Mouse (Mus musculus) adrenal gland (tissue): Measurements from ENCODE around the gene Cmip.

Experiments used
- intact Hi-C: fragments of 180-260 bp; cut with DNase I; formaldehyde crosslinking; loops from one replicate; pipeline ENCODE4 v1.15.1; 2025

Gene Cmip

DNA sequence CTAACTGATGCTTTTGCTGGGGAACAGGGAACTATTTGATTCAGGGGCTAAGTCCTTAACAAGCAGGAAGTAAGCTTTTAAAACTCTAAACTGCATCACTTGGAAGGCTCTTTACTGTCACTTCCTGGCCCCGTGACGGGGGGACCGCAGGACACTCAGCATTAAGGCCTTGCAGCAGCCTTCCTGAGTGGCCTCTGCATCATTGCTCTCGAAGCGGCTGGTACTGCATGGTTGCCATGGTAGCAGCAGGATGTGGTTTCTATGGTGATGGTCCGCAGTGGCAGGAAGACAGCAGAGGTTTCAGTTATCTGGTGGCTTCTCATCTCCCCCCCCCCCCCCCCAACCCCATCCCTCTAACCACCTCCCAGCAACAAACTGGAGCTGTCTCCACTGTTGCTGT is 65.2 kb downstream of the Cmip start:
- intact Hi-C loops, result no loop called here

DNA sequence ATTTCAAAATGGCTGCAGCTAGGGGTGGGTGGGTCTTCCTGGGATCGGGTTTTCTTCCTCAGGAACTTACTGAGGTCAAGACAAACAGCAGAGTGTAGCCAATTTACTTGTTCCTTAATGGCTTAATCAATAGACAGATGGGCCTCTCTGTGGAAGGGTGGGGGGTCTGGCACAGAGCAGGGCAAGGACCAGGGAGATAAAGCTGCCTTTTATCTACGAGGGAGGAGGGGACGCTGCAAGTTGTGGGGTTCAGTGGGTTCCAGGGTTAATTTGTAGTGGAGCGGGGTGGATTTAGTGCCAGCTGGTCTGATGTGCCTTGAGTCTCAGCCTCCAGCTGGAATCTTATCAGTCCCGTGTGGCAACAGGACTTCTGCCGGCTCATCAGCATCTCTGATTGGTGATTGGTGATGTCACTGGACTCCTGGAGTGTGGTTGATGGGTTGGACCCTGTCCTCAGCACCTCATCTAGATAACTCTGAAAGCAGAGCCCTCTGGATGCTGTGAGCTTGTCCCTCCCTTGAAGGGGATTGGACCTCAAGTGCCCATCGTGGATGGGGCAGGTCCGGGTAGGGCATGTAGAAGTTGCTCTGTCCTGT is 65.9 kb downstream of the Cmip start:
- intact Hi-C loops, result no loop called here

DNA sequence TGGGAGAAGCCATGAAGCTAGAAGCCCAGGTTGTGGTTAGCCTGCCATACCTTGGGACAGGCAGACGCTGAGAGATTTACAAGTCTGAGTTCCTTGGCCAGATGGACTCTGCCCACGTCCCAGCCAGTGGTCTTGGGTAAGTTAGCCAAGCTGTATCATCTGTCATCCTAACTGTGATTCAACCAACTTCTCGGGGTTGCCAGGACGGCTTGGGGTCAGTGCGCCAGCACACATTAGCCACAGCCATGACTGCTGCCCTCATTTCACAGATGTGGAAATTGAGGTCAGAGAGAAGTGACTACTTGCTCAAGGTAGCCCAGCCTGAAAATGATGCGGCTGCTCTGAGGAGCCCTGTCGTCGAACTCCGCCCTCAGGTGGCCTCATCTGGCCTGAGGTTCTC is 68.0 kb downstream of the Cmip start:
- intact Hi-C loops, result no loop called here

DNA sequence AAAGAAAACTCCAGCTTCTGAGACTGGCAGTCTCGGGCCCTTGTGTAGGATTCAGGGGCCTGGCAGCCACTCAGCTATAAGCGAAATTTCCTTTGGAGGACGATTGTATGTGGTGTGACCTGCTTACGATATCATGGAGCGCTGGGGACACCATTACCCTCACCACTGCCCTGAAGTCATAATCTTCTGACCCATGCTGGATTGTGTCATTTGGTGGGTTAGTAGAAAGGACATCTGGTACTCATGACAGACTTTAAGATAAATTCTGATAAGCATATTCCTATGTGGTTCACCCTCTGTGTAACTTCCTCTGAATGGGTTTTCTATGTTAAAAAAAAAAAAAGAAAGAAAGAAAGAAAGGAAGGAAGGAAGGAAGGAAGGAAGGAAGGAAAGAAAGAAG is 69.9 kb downstream of the Cmip start:
- intact Hi-C loops, result no loop called here

DNA sequence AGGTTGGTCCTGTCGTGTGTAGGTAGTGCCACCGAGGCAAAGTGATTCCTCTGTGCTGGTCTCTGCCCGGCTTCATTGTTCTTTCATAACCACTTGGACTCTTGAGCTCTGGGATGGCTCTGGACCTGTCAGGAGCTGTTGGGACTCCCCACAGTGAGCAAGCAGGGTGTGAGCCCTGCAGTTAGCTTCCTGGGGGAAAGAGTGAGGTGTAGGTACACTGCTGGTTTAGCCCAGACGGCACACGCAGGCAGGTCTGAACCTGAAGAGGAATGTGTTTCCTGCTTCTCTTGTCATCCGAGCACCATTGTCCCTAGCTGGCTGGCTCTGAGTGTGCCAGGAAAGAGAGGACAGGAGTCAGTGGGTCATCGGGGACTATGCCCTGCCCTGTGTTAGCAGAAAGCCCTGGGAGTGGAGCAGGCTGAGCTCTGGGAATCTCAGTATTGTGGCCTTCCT is 70.5 kb downstream of the Cmip start:
- intact Hi-C loops, result no loop called here

DNA sequence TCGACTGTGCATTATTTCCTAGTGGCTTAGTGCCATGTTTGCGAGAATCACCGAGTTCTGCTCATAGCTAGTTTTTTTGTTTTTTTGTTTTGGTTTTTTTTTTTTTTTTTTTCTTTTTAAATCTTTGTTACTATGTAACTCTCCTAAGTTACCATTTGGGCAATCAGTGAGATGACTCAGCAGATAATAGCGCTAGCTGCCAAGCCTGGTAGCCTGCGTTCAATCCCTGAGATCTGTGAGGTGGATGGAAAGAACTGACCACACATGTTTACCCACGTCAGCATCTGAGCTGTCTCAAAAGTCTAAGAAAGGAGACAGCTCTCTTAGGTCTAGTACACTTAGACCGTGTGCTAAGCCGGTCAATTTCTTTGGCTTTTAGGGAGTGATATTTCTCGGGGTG is 71.9 kb downstream of the Cmip start:
- intact Hi-C loops, result no loop called here

DNA sequence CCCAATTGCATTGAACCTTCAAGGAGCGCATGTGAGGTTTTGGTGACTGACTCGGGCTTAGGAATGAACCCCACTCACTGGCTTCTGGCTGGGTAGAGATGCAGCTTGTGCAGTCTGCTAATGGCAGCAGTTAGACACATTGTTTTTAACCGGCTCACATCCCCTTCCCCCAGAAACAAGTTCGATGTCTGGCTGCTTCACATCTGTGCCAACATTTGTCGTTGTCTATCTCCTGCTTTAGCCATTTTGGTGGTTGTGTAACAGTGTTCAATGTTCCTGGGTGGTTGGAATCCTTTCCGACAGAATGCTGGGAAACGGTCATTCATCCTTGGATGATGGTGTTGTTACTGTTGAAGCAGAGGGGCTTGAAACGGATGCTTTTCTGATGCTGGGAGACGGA is 72.3 kb downstream of the Cmip start:
- intact Hi-C loops, result no loop called here

DNA sequence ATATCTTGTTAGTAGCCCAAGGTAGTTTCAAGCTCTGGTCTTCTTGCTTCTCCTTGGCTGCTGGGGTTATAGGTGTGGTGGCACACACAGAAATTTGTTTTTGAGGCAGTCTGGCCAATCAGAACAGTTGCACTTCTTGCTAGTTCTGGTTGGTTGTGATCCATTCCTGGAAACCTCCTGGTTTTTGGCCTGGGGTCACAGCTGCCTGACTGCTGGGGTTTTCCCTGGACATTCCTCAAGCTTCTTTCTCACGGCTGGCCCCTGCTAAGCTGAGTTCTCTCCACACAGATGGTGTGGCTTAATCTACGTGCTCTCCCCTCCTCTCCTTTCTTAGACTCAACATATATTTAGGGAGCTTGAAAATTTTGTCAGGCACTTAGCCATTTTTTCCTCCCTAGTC is 73.0 kb downstream of the Cmip start:
- intact Hi-C loops, result no loop called here

DNA sequence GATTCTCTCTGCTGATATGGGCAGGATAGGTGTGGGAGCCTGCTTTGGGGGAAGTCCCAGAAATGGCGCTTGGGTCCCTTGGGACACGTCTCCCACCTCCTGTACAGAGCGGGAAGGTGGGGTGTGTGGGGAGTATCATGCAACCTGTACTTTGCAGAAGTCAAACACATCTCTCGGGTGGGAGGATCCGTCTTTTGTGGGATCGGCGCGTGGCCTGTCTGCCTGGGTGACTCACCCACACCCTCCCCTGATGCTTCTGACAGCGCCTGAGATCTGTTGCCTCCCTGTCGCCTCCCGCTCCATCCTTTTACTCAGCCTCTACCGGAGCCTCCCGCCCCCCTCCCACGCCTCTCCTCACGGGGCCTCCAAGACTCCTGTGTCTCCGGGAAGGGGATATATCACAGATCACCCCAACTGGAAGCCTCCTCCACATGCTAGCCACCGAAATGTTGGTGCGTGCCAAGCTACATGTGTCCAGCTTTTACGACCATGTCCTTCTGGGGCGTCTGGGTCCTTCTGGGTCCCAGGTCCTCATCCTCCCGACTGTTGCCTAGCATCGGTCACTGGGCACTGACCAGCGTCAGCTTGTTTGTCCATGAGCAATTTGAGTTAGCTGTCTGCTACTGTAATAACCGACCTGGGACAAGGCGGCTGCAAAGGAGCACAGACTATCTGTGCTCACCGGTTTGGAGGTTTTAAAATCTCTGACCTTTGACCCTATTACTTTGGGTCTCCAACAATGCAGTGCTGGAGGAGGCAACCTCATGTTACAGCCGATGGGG is 75.6 kb downstream of the Cmip start:
- intact Hi-C loops, result no loop called here

DNA sequence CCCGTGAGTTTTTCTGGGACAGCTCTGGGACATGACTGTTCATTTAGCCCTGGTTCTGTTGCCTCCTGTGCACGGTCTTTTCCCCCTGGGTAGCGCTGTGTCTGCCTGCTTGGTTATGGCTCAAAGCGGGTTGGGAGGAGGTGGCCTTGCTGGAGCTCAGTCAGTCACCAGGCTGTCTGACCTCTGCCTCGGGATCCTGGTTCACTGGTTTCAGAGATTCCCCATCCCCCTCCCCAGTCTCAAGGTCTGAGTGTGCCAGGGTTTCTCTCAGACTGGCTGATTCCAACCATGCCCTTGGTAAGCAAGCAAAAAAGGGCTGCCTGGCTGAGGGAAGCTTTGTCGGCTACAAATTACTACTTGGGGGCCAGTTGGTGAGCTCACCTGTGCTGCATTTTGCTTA is 76.8 kb downstream of the Cmip start:
- intact Hi-C loops, result no loop called here

DNA sequence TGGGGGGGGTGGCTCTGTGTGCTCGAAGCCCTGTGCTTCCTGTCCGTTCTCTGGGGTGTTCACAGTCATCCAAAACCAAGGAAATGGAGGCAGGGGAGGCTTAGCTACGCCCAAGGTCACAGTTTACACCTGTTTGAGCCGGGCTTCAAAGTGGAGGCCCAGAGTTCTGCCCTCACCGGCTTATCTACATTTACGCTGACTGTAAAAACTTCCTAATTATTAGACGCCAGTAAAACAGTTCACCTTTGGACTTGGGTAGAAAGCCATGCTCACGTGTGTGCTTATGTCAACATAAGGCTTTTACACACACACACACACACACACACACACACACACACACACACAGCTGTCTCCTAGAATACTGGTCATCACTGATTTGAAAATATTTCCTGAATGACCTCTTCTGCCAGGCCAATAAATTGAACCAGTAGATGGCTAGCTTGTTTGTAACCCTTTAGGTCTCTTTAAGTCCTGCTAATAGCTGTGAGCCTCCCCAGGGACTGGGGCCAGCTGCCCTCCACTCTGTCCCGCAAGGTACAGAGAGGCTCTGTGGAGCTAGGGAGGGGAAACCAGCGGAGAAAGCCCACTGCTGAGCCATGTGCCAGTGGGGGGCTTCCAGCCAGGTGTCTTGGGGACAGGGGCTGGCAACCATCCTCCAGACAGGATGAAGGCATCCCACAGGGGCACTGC is 77.3 kb downstream of the Cmip start:
- intact Hi-C loops, result no loop called here

DNA sequence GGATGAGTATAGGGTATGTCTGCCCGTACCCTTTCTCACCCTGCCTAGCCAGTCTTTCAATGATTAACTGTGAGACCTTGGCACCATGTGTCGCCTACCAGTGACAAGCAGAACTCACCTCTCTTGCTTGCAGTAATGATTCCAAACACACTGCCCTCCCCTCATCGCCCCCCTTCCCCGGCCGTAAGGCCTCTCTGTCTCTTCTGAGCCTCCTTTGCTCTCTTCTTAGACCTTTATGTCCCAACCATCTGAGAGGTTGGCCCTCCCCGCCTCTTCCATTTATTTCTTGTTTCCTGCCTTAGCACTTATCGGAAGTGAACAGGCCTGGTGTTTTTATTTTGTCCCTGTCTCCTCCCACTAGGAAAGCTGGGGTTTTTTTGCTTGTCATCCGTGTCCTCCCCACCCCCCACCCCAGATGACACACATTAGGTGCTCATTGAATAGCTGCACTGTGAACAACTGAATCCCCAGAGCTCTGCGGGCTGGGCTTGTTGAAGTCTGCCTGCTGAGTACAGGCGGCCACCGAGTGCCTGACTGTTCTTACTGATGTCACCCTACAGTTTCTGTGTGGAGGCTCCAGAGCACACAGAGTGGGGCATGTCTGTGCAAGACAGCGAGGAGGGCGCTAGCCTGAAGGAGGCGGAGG is 78.0 kb downstream of the Cmip start:
- intact Hi-C loops, result no loop called here

DNA sequence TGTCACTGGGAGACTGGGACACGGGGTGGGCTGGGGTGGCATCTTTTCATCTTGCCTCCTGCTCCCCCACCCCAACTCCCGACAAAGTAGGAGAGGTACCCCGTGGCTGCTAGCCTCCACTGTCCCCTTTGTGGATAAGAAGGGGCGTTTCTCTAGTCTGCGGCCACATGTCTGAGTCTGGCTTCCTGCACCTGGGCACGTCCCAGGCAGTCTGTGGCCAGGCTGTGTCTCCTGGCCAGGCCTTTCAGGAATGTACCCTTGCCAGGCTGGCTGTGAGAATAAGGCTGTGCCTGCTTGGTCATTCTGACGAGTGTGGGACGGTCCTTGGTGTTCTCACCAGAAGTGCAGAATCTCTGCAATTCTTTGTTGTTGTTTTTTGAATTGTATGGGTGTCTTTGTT is 78.6 kb downstream of the Cmip start:
- intact Hi-C loops, result no loop called here

DNA sequence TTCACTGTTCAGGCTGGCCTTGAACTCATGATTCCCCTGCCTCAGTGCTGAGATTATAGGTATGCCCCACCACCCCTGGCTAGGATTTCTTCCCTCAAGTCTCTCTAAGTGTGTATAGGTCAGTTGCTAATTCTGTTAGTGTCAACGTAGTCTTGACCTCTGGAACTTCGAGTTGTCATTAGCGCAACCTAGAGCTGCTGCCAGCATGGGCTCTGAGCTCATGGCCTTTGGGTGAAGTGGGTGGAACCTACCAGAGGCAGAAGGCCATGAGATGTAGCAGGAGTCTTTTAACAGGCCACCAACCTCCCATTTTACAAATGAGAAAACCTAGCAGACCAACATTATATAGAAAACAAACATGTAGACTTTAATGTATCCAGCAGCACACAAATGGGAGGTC is 80.3 kb downstream of the Cmip start:
- intact Hi-C loops, result no loop called here

DNA sequence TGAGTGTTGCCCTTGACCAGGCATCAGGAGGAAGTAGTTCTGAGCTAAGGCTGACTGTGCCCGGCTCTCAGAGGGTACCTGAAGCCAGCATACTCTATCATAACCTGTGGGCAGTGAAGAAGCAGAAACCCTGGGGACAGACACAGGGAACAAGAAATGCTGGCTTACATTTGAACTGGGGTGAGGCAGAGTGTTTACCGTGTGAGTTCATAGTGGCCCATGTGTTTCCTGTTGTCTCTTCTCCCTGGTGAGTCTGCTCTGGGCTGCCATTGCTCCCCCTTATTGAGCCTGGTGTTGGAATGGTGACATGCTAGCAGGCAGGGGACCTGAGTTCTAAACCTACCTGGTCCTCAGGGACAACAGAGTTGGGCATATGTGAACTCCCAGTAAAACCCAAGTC is 81.8 kb downstream of the Cmip start:
- intact Hi-C loops, result no loop called here

DNA sequence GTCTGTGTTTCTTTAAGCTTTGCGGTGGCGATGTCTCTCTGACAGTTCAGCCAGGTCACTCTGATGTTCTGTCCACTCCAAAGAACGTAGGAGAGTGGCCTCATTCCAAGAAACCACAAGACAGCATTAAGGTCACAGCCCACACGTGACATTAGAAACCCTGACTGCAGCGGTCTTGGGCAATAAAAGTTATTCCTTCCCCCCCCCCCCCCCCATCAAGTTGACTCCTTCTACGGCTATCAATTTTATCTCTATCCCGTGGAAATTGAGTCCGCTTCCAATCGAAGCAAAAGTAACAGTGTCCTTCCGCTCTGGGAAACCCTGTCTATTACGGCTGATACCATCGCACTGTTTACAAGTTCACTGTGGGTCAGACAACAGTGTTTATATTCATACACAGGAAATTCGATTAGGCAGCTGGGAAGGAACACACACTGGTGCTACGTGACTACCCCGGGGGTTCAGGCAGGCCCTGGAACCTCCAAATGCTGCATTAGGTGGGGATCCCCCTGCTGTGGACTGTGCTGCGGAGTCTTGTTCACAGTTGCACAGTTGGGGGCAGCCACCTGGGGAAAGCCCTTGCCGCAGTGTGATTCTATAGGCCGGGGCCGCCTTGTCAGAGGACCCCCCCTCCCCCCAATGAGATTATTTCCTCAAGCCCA is 82.6 kb downstream of the Cmip start:
- intact Hi-C loops, result no loop called here

DNA sequence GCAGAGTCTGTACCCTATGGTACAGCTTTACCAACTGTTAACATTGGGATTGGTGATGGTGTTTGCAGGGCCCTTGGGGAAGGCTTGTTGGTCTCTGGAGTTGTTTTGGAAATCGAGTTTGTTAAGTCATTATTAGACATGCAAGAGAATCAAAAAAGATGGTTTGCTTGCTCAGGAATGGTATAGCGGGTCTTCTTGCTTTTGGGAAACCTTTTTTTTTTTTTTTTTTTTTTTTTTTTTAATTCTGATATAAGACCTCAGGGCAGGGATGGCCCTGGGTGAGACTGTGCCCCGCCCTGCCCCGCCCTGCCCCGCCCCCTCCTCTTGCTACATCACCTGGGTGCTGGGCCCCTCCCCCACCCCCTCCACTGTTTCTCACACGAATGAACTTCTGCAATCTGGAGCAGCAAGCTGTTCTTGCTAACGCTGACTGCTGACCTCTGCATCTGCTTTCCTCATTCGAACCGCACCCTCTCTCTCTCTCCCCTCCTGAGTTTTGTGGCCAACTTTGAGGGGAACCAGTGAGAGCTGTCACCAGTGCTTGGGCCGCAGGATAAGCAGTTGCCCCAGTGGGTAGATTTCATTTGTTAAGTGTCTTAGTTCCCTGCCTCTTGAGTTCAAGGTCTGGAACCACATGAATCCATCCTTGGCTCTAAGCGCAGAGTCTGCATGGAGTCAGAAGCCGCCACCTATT is 83.2 kb downstream of the Cmip start:
- intact Hi-C loops, result no loop called here

DNA sequence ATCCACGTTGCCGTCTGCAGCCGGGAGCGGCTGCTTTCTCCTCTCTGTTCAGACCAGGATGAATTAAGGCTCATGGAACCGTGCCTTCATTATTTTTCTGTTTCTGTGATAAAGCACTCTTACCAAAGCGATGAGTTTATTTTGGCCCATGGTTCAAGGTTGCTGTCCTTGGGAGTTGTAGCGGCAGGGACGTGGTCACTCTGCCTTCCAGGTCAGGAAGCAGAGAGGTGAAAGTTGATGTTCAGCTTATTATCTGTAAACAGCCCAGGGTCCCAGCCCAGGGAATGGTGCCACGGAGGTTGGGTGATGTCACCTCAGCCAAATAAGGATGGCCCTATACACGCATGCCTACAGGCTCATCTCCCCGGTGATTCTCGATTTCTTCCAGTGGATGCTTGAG is 83.9 kb downstream of the Cmip start:
- intact Hi-C loops, result no loop called here

DNA sequence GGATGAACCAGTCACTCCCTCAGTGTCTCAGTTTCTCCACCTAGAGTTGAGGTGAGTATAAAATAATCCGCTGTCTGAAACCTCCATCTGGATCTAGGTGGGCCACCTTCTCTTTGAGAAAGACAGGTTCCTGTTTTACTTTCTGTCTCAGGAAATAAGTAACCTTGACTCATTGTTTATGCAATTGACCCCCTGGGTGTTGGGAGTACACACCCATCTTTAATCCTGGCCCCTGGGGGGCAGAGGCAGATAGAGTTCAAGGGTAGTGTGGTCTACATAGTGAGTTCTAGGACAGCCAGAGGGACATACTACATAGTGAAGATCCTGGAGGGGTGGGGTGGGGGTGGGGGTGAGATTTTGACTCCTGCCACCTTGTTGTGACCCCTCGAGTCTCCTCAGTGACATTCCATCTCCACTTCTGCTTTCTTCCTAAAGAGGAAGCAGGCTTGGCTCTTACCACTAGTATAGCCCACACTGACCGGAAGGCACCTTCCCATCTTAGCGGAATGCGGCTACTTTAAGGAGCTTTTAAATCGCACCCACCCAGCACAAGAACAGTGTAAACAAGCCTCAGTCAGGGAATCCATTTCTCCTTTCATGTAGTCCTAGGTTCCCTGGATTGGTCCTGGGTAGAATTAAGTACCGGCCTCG is 86.0 kb downstream of the Cmip start:
- intact Hi-C loops, result no loop called here

DNA sequence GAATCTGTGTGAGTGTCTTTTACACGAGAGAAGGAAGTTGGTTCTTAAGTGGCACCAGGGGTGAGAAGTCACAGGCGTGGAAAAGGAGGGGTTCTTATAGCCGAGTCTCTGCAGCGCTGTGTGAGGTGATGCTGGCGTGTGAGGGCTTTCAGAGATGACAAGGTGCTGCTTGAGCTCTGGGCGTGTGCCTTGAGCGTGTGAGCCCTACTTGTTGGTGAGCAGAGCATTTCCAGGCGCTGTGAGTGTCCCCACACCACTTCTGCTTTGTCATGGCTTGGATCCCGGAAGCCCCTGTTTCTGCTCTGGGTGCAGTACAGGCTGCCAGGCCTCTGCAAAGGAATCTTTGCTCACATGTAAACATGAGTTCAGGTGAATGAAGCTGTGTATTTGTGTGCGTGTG is 86.6 kb downstream of the Cmip start:
- intact Hi-C loops, result no loop called here

DNA sequence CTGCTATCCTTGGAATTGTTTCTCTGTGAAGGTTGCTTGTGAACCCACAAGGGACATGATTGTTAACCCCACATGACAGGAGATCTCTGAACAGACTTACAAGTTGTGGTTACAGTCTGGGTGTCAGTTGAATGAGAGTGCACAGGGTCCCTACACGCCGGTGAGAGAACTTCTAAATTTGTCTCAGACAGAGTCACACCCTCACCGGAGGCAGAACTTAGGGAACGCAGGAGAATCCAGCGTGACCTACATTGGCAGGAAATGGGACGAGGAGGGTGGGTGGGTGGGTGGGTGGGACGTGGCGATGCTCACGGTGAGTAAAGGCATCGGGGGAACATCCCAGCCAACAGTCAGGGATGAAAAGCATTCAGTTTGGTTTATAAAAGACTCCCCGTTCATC is 88.0 kb downstream of the Cmip start:
- intact Hi-C loops, result no loop called here
